Mouse (Mus musculus) intestine, embryonic 14.5 days (tissue): ENCODE data around the gene Psmb7. TPM values are rescaled to one million over a fixed set of nuclear protein-coding genes. Genes with fewer than 3 reads are reported as not detected.

Experiments used
- ATAC-seq: fragments of 200-750 bp; cut with Nextera tagmentation; replicated peaks from 2 replicates; pipeline ENCODE4 v1.8.0; 2017; ENCODE audit warnings: low read depth, moderate number of reproducible peaks, moderate TSS enrichment, moderate library complexity; ENCODE audit not compliant: low FRiP score, low TSS enrichment
- DNase-seq: peaks from one replicate; pipeline ENCODE4 v3.0.0-alpha.2; 2018; ENCODE audit warnings: low spot score
- H3K27ac ChIP-seq: fragments of 300-500 bp; sonication (generic); 2 replicates; pipeline ENCODE4 v1.5.1; 2014; ENCODE audit warnings: low read depth, mild to moderate bottlenecking, control low read depth
- H3K27me3 ChIP-seq: fragments of 300-500 bp; sonication (generic); replicated peaks from 2 replicates; pipeline ENCODE4 v1.6.1; 2014; ENCODE audit warnings: low read length, control low read depth; ENCODE audit not compliant: control insufficient read depth, insufficient read depth
- H3K36me3 ChIP-seq: fragments of 300-500 bp; sonication (generic); 2 replicates; pipeline ENCODE4 v1.6.1; 2014; ENCODE audit warnings: low read length, control low read depth; ENCODE audit not compliant: control insufficient read depth, insufficient read depth
- H3K4me1 ChIP-seq: fragments of 300-500 bp; sonication (generic); replicated peaks from 2 replicates; pipeline ENCODE4 v1.6.1; 2014; ENCODE audit warnings: low read length, control low read depth, mixed read lengths; ENCODE audit not compliant: control insufficient read depth, insufficient read depth
- H3K4me2 ChIP-seq: fragments of 300-500 bp; sonication (generic); 2 replicates; pipeline ENCODE4 v1.6.1; 2014; ENCODE audit warnings: low read length
- H3K4me3 ChIP-seq: fragments of 300-500 bp; sonication (generic); 2 replicates; pipeline ENCODE4 v1.5.1; 2014; ENCODE audit warnings: low read depth, low read length, control low read depth, mixed read lengths
- H3K9ac ChIP-seq: fragments of 300-500 bp; sonication (generic); 2 replicates; pipeline ENCODE4 v1.6.1; 2014; ENCODE audit warnings: mild to moderate bottlenecking, low read length
- H3K9me3 ChIP-seq: fragments of 300-500 bp; sonication (generic); 2 replicates; pipeline ENCODE4 v1.6.1; 2016; ENCODE audit warnings: low read length, control low read depth; ENCODE audit not compliant: control insufficient read depth
- WGBS: fragments of 180-500 bp; shearing (Covaris S2); extraction: QIAGEN DNeasy Blood & Tissue Kit; methylation state at CpG from one replicate; pipeline ENCODE4 v1.1.7; 2014; 5-methylcytosine and 5-hydroxymethylcytosine counted together
- microRNA-seq: library from miRNA; unstranded; fragments of <30 nt; microRNA quantifications from one replicate; pipeline ENCODE4, GENCODE M21; 2016
- polyA plus RNA-seq: library from polyadenylated mRNA; unstranded; fragments of >200 nt; fragmentation: Nextera tagmentation; extraction: Ambion mirVana; gene quantifications from 2 replicates; pipeline ENCODE4 v1.2.1, GENCODE M21; 2014

Gene Psmb7
- polyA plus RNA-seq, 1 experiment from 2014 or later: 247 TPM

DNA sequence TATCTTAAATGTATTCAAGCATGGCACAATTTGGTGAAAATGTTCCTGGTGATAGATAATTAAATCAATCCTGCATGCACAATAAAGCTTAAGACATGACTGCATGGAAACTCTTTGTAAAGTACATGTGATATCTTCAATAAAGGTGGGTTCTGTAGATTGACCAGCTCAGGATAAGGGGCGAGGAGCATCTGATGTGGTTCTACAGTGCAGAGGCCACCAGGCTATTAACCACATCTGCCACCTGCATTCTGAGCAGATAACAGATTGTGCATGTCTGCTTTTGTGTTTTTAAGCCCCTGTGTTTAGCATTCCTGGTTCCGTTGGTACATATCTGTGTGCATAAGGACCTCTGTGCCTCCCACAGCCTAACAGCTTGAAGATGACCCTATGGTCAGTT lies 100.7 kb downstream of the Psmb7 start:
- no peak for ATAC-seq
- no peak overlapping the region for H3K4me3 ChIP-seq
- WGBS: 83% methylated on average over 2 of the region's 2 CpGs

DNA sequence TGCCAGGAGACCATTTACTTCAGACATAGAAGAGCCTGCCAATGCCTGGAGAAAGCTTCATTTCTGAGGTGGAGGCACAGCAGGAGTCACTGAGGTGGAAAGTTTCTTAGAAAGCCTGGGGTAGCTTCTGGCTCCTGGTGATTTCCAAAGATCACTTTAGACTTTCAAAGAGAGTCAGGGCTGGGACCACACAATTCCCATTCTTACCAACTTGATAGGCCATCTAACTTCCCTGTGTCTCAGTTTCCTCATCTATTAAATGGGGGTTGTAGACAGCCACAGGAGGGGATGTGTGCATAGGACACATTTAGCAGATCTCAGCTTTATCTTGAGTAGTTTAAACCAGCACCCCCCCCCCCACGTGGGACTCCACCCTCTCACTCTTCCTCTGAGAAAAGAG lies 101.5 kb downstream of the Psmb7 start:
- H3K9ac ChIP-seq: no peak overlapping the region
- no peak overlapping the region for H3K27ac ChIP-seq
- no peak overlapping the region for H3K4me2 ChIP-seq
- peaks cover 36% of the 10 kb centered on the region for H3K4me1 ChIP-seq
- H3K27me3 ChIP-seq: no peaks in the 10 kb centered on the region
- H3K9me3 ChIP-seq: no peaks in the 10 kb centered on the region
- no peak overlapping the region for H3K4me3 ChIP-seq
- no peaks in the 10 kb centered on the region for H3K36me3 ChIP-seq
- DNase-seq (no peak), ATAC-seq (no peak)
- 22% methylated on average over 1 of the region's 1 CpGs for WGBS

More for the DNA sequence above, 100.7 kb downstream of the Psmb7 start:
- H3K9ac ChIP-seq: no peak overlapping the region
- H3K36me3 ChIP-seq: no peaks in the 10 kb centered on the region
- H3K4me2 ChIP-seq: no peak overlapping the region
- H3K27ac ChIP-seq: no peak overlapping the region
- H3K27me3 ChIP-seq: no peaks in the 10 kb centered on the region
- no peaks in the 10 kb centered on the region for H3K9me3 ChIP-seq
- no peak for DNase-seq
- H3K4me1 ChIP-seq: peaks cover 28% of the 10 kb centered on the region

DNA sequence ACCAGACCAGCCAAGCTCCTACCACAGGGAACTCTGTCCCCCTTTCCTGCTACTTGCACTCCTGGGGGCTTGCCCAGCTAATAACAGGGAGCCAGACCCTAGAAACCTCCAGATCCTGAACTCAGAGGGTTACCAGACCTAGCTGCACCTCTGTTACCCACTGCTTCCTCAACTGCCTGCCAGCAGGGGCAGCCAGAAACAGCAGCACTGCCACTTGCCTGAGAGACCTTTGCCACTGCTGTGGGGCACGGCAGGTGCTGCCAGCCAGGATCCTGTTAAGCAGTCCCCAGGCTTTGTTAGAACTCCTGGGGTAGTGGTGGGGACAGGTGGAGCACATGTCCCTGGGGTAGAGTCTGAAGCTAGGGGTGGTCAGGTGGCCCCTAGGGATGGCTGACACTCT lies 102.3 kb downstream of the Psmb7 start:
- Histone ChIP-seq H3K36me3 (no peaks in the 10 kb centered on the region), H3K27me3 (no peaks in the 10 kb centered on the region), H3K4me2 (no peak overlapping the region), H3K27ac (no peak overlapping the region), H3K4me3 (no peak overlapping the region), H3K9me3 (no peaks in the 10 kb centered on the region), H3K9ac (no peak overlapping the region), H3K4me1 (peaks cover 42% of the 10 kb centered on the region)
- ATAC-seq: no peak
- DNase-seq: no peak
- WGBS: 93% methylated on average over 1 of the region's 1 CpGs

DNA sequence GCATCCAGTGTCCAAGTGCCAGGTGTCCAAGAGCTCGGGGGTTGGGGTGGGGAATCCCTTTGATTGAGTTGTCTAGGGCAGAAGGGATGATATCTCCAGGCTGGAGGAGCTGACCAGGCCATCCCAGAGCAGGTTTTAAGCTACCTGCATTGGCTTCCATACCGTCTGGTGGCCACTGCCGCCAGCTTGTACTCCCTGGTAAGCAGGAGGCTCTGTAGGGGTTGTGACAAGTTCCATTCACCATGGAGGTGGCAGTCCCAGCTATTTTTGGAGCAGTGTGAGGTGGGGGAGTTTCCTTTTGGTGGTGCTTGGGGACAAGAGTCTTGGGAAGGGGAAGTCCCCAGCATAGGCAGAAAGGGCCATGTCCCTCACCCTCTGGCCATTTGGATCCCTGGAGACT lies 102.8 kb downstream of the Psmb7 start:
- H3K9ac ChIP-seq: no peak overlapping the region
- no peak overlapping the region for H3K4me3 ChIP-seq
- H3K27ac ChIP-seq: no peak overlapping the region
- H3K27me3 ChIP-seq: no peaks in the 10 kb centered on the region
- H3K4me2 ChIP-seq: no peak overlapping the region
- no peak for DNase-seq
- WGBS: 85% methylated on average over 3 of the region's 3 CpGs
- no peak for ATAC-seq
- no peaks in the 10 kb centered on the region for H3K36me3 ChIP-seq
- H3K9me3 ChIP-seq: no peaks in the 10 kb centered on the region
- peaks cover 42% of the 10 kb centered on the region for H3K4me1 ChIP-seq

DNA sequence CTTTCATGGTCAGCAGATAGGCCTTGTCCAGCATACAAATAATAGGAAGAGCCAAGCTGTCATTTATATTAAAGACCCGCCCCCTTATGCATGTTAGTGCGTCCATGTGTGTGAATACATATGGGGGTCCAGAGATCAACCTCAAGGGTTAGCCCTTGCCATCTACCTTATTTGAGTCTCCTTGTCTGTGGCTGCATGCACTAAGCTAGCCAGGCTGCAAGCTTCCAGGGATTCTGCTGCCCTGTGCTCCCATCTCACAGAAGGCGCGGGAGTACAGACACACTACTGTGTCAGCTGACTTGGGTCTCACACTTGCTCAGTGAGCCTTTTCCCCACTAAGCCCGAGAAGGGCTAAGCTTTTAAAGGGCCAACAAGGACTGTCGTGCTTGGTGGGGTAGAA lies 103.2 kb downstream of the Psmb7 start:
- 85% methylated on average over 6 of the region's 6 CpGs for WGBS
- H3K4me2 ChIP-seq: no peak overlapping the region
- no peak for ATAC-seq
- H3K36me3 ChIP-seq: no peaks in the 10 kb centered on the region
- no peak overlapping the region for H3K4me3 ChIP-seq
- peaks cover 42% of the 10 kb centered on the region for H3K4me1 ChIP-seq
- H3K27me3 ChIP-seq: no peaks in the 10 kb centered on the region
- no peaks in the 10 kb centered on the region for H3K9me3 ChIP-seq
- H3K9ac ChIP-seq: no peak overlapping the region
- no peak overlapping the region for H3K27ac ChIP-seq
- DNase-seq: no peak

- no peak for ATAC-seq
- WGBS: 86% methylated on average over 9 of the region's 9 CpGs
- no peaks in the 10 kb centered on the region for H3K9me3 ChIP-seq
- H3K27me3 ChIP-seq: no peaks in the 10 kb centered on the region
- H3K9ac ChIP-seq: no peak overlapping the region
- peaks cover 45% of the 10 kb centered on the region for H3K4me1 ChIP-seq
- no peaks in the 10 kb centered on the region for H3K36me3 ChIP-seq
- H3K27ac ChIP-seq: no peak overlapping the region
- no peak for DNase-seq
- H3K4me3 ChIP-seq: no peak overlapping the region
- no peak overlapping the region for H3K4me2 ChIP-seq
These were observed 104.2 kb downstream of the Psmb7 start for GRCm38 (mm10) chr2:38539677-38540076.

Small RNAs within 50 kb of the gene (microRNA-seq; reads per million reads assigned to microRNA genes)
- not detected for gene Gm27634

Other genes with a start within 250 kb of the Psmb7 start
- 111 and 115 TPM in 2 replicates for gene Nek6, start 132.4 kb downstream of the Psmb7 start, polyA plus RNA-seq
- 0.09 and 0.12 TPM in 2 replicates for gene Nr5a1, start 70.5 kb upstream of the Psmb7 start, polyA plus RNA-seq